Mouse (Mus musculus) forebrain, embryonic 11.5 days (tissue): ENCODE data around the gene Gm12216. TPM values are rescaled to one million over a fixed set of nuclear protein-coding genes. Genes with fewer than 3 reads are reported as not detected.

Experiments used
- ATAC-seq: fragments of 200-750 bp; cut with Nextera tagmentation; replicated peaks from 2 replicates; pipeline ENCODE4 v1.8.0; 2017; ENCODE audit warnings: moderate TSS enrichment; ENCODE audit not compliant: low FRiP score
- DNase-seq: peaks from one replicate; pipeline ENCODE4 v3.0.0-alpha.2; 2017; ENCODE audit warnings: low spot score
- H3K27ac ChIP-seq: fragments of 300-500 bp; sonication (generic); 2 replicates; pipeline ENCODE4 v1.5.1; 2014; ENCODE audit warnings: low read depth, low read length
- H3K27me3 ChIP-seq: fragments of 300-500 bp; sonication (generic); 2 replicates; pipeline ENCODE4 v1.6.1; 2014; ENCODE audit warnings: mild to moderate bottlenecking, low read length, mixed read lengths; ENCODE audit not compliant: control insufficient read depth, insufficient read depth
- H3K36me3 ChIP-seq: fragments of 300-500 bp; sonication (generic); 2 replicates; pipeline ENCODE4 v1.6.1; 2014; ENCODE audit warnings: mild to moderate bottlenecking, low read length, moderate library complexity, mixed read lengths; ENCODE audit not compliant: control insufficient read depth, insufficient read depth
- H3K4me1 ChIP-seq: fragments of 300-500 bp; sonication (generic); replicated peaks from 2 replicates; pipeline ENCODE4 v1.6.1; 2014; ENCODE audit warnings: low read length, mixed read lengths; ENCODE audit not compliant: control insufficient read depth, insufficient read depth
- H3K4me2 ChIP-seq: fragments of 300-500 bp; sonication (generic); 2 replicates; pipeline ENCODE4 v1.6.1; 2014; ENCODE audit warnings: low read depth, mild to moderate bottlenecking, low read length, moderate library complexity, mixed read lengths; ENCODE audit not compliant: severe bottlenecking
- H3K4me3 ChIP-seq: fragments of 300-500 bp; sonication (generic); 2 replicates; pipeline ENCODE4 v1.5.1; 2014; ENCODE audit warnings: low read depth, low read length
- H3K9ac ChIP-seq: fragments of 300-500 bp; sonication (generic); 2 replicates; pipeline ENCODE4 v1.6.1; 2014; ENCODE audit warnings: low read length
- H3K9me3 ChIP-seq: fragments of 300-500 bp; sonication (generic); 2 replicates; pipeline ENCODE4 v1.6.1; 2016; ENCODE audit warnings: low read length, mixed read lengths; ENCODE audit not compliant: control insufficient read depth
- WGBS: fragments of 180-500 bp; shearing (Covaris S2); extraction: QIAGEN DNeasy Blood & Tissue Kit; methylation state at CpG from one replicate; pipeline ENCODE4 v1.1.7; 2014; 5-methylcytosine and 5-hydroxymethylcytosine counted together
- polyA plus RNA-seq: library from polyadenylated mRNA; unstranded; fragments of >200 nt; fragmentation: Nextera tagmentation; extraction: Ambion mirVana; gene quantifications from 2 replicates; pipeline ENCODE4 v1.2.1, GENCODE M21; 2014

Gm12216 gene
- polyA plus RNA-seq, 1 experiment from 2014 or later, result not detected

DNA sequence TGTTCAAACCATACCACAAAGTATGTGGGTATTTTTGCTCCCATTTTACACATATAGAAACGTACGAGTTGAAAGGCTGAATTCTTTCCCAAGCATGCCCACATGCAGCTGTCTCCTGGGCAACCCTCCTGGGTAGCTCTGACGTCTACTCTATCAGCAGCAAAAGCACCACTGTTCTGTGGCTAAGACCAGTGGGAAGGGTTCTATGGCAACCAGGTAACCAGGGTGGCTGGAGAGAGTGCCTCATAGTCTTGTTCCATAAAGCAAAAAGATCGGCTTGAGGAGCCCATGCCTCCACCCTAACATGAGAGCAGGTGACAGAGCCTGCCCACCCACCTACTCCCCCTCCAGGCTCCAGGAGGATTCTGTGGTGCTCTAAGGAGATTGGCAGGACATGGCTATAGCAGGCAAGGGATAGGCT is 16.9 kb downstream of the Gm12216 start:
- Histone ChIP-seq H3K27ac (no peak overlapping the region), H3K9me3 (no peaks in the 10 kb centered on the region), H3K9ac (no peak overlapping the region), H3K27me3 (no peaks in the 10 kb centered on the region), H3K36me3 (no peaks in the 10 kb centered on the region), H3K4me2 (no peak overlapping the region), H3K4me3 (no peak overlapping the region), H3K4me1 (no peaks in the 10 kb centered on the region)
- 69% methylated on average over 4 of the region's 4 CpGs for WGBS
- no peak for ATAC-seq
- DNase-seq, result no peak

DNA sequence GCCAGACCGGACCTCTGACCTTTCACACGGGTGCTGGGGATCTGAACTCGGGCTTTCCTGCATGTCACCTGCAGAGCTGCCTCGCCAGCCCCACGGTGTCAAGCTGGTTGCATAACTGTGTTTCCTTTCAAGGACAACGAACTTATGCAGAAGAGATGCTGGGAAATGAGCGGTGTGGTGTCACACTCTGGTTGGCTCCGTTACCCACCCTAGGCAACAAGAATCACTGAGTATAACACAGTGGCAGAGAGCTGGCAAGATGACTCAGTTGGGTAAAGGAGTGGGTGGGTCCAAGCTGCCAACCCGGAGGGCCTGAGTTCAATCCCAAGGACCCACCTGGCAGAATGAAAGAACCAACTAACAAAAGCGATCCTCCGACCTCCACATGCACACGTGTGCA is 17.5 kb downstream of the Gm12216 start:
- Histone ChIP-seq H3K4me3 (no peak overlapping the region), H3K9ac (no peak overlapping the region), H3K4me2 (no peak overlapping the region), H3K4me1 (no peaks in the 10 kb centered on the region), H3K36me3 (no peaks in the 10 kb centered on the region), H3K27me3 (no peaks in the 10 kb centered on the region), H3K27ac (no peak overlapping the region), H3K9me3 (no peaks in the 10 kb centered on the region)
- ATAC-seq, result no peak
- no peak for DNase-seq
- 89% methylated on average over 12 of the region's 12 CpGs for WGBS

DNA sequence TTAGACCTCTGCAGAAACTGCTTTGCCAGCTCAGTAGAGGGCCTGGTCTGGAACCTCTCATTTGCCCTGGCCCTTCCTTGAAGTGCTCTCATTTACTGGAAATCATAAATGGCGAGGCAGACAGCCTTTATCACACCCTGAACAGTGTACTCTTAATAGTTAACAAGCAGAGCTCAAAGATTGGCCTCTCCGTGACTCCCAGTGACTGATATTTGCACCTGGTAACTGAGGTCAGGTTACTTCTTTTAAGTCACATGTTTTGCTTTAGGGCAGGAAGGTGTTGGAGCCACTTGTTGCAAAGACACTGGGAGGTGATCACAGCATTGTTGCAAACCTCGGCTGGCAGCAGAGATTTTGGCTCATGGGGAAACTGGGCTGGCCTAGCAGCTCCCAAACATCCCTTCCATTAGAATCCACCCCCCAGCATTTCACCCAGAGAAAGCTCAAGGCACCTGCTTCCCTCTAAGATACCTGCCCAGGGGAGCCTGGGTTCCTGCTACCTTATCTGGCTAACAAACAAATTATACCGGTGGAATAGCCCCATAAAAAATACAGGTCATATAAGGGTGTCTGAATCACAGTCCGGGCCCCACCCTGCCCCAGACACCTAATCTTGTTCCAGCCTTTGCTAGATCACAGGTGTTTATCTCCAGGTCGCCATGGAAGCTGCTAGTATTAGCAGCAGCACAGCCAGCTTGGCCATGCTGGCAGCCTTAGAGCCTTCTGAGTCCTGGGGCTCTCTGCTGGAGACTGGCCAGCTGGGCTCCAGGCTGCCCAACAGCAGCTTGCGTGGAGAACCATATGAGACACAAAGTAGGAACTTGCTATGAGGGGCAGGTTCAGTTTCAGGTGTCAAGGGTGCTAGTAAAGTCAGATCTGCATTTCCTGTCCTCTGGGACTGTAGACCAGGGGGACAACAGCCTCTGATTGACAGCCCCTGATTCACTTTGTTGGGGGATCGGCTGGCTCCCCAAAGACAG is 19.1 kb downstream of the Gm12216 start:
- H3K4me3 ChIP-seq, result no peak overlapping the region
- H3K27me3 ChIP-seq, result no peaks in the 10 kb centered on the region
- no peaks in the 10 kb centered on the region for H3K36me3 ChIP-seq
- 73% methylated on average over 8 of the region's 8 CpGs for WGBS
- H3K9me3 ChIP-seq, result no peaks in the 10 kb centered on the region
- no peaks in the 10 kb centered on the region for H3K4me1 ChIP-seq
- DNase-seq (no peak), ATAC-seq (no peak)
- H3K9ac ChIP-seq, result no peak overlapping the region
- H3K27ac ChIP-seq, result no peak overlapping the region
- no peak overlapping the region for H3K4me2 ChIP-seq

DNA sequence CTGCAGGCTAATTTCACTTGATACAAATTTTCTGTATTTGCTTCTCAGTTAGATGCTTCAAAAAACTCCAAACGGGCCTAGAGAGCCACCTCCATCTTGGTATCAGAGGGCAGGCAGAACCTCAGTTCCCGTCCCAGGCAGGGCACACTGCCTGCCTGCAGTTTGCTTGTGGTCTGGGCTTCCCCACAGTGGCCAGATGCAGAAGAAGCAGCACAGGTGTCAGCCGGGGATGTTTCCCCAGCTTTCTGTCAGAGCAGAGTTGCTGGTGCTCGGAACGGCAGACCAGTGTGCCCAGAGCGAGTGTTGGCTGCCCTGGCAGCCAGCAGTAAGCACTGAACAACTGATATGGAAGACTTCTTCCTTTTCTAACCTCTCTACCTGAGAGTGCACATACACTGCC is 19.9 kb downstream of the Gm12216 start:
- H3K36me3 ChIP-seq, result no peaks in the 10 kb centered on the region
- no peak for ATAC-seq

DNA sequence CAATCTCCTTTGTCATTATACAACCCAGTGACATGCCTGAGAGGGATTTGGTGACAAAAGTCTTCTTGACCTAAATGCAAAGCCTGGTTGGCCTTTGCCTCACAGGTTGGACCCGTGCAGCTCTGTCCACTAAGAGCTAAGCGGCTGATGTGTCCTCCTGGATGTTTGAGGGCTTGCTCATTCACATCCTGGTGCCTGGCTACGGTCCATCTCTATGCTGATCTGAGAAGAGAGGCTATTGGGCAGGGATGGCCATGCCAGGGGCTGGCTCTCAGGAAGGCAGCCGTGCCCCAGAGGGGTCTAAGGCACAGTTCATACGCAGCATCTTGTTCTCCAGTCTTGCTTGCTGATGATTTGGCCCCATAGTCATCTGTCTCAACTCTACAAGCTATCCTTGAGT is 21.3 kb downstream of the Gm12216 start:
- 88% methylated on average over 5 of the region's 5 CpGs for WGBS
- H3K36me3 ChIP-seq, result no peaks in the 10 kb centered on the region

More for the DNA sequence above, 19.9 kb downstream of the Gm12216 start:
- 80% methylated on average over 6 of the region's 6 CpGs for WGBS
- no peak overlapping the region for H3K4me2 ChIP-seq
- H3K4me1 ChIP-seq, result no peaks in the 10 kb centered on the region
- H3K9ac ChIP-seq, result no peak overlapping the region
- H3K4me3 ChIP-seq, result no peak overlapping the region
- no peak overlapping the region for H3K27ac ChIP-seq
- H3K27me3 ChIP-seq, result no peaks in the 10 kb centered on the region
- DNase-seq, result no peak
- H3K9me3 ChIP-seq, result no peaks in the 10 kb centered on the region

DNA sequence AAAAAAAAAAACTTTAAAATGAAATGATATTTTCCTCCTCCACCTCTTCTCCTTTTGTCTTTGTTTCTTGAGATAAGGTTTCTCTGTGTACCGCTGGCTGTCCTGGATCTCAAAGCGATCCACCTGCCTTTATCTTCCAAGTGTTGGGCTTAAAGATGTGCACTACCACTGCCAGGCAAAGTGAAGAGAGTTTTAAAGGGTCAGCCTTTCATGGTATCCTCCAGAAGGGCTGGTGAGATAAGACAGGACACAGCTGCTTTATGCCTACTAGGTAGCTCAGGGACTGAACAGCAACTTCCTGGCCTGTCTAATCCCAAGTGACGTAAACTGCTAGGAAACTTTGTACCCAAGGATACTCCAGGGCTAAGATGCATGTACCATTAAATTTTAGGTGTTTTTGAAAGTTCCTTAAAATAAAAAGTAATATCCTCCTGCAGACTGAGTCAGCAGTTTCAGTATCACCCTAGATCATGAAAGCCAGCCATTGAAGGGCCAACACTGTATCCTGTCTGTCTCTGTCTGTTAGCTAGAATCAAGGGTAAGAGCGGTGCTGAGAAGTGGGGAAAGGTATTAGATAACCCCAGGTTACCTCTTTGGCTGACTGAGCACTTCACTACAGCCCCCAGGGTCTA is 23.6 kb downstream of the Gm12216 start:
- no peak overlapping the region for H3K4me2 ChIP-seq
- H3K4me1 ChIP-seq, result no peaks in the 10 kb centered on the region
- WGBS, result 91% methylated on average over 4 of the region's 4 CpGs
- H3K4me3 ChIP-seq, result no peak overlapping the region
- DNase-seq (no peak), ATAC-seq (no peak)
- H3K9ac ChIP-seq, result no peak overlapping the region
- no peaks in the 10 kb centered on the region for H3K9me3 ChIP-seq
- H3K36me3 ChIP-seq, result no peaks in the 10 kb centered on the region
- H3K27me3 ChIP-seq, result no peaks in the 10 kb centered on the region
- H3K27ac ChIP-seq, result no peak overlapping the region

More for the DNA sequence above, 21.3 kb downstream of the Gm12216 start:
- H3K4me2 ChIP-seq, result no peak overlapping the region
- H3K4me3 ChIP-seq, result no peak overlapping the region
- H3K27me3 ChIP-seq, result no peaks in the 10 kb centered on the region
- DNase-seq (no peak), ATAC-seq (no peak)
- H3K4me1 ChIP-seq, result no peaks in the 10 kb centered on the region
- H3K9me3 ChIP-seq, result no peaks in the 10 kb centered on the region
- H3K9ac ChIP-seq, result no peak overlapping the region
- H3K27ac ChIP-seq, result no peak overlapping the region

DNA sequence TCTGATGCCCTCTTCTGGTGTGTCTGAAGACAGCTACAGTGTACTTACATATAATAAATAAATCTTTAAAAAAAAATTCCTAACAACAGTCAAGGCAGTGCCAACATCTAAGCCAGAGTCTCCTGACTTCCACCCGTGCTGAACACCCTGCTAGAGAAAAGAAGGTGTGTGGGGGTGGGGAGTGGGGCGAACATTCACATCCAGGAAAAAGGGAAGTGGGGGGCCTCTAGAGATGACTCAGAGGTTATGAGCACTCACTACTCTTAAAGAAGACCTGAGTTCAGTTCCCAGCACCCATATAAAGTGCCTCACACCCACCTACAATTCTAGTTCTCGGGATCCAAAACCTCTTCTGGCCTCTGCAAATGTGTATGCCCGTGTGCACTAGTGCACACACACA is 33.6 kb downstream of the Gm12216 start:
- Histone ChIP-seq H3K9ac (no peak overlapping the region), H3K4me3 (no peak overlapping the region), H3K36me3 (no peaks in the 10 kb centered on the region), H3K27me3 (no peaks in the 10 kb centered on the region), H3K4me2 (no peak overlapping the region), H3K27ac (no peak overlapping the region), H3K4me1 (no peaks in the 10 kb centered on the region), H3K9me3 (no peaks in the 10 kb centered on the region)
- no peak for ATAC-seq
- WGBS, result 92% methylated on average over 4 of the region's 4 CpGs
- DNase-seq, result no peak

DNA sequence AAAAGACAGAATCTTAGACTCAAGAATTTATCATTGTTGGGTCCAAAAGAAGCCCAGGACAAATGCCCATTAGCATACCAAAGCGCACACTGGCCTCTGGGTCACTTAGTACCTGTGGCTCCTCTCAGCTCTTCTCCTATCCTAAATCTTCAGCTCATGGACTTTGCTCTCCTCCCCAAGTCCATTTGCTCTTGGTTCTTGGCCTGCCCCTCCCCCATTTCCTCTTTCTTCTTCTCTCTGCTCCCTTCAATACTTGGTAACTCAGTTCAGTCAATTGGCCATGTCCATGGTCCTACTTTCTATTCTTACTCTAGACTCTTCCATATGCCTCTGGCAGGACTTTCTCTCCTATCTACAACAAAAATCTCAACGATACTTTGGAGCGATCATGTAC is 37.1 kb downstream of the Gm12216 start:
- no peaks in the 10 kb centered on the region for H3K9me3 ChIP-seq
- H3K4me3 ChIP-seq, result no peak overlapping the region
- H3K9ac ChIP-seq, result no peak overlapping the region
- H3K36me3 ChIP-seq, result no peaks in the 10 kb centered on the region
- H3K4me1 ChIP-seq, result no peaks in the 10 kb centered on the region
- H3K27me3 ChIP-seq, result no peaks in the 10 kb centered on the region
- WGBS, result 98% methylated on average over 3 of the region's 3 CpGs
- H3K4me2 ChIP-seq, result no peak overlapping the region
- no peak for DNase-seq
- H3K27ac ChIP-seq, result no peak overlapping the region
- ATAC-seq, result no peak
